Mouse (Mus musculus): ENCODE measurements around the gene Ndufs8.
"Not testable (repeated sequence)": the region's sequence is repeated elsewhere in the genome, so short reads cannot be mapped to it uniquely, and the experiment has no call there.

The Ndufs8 gene

DNA sequence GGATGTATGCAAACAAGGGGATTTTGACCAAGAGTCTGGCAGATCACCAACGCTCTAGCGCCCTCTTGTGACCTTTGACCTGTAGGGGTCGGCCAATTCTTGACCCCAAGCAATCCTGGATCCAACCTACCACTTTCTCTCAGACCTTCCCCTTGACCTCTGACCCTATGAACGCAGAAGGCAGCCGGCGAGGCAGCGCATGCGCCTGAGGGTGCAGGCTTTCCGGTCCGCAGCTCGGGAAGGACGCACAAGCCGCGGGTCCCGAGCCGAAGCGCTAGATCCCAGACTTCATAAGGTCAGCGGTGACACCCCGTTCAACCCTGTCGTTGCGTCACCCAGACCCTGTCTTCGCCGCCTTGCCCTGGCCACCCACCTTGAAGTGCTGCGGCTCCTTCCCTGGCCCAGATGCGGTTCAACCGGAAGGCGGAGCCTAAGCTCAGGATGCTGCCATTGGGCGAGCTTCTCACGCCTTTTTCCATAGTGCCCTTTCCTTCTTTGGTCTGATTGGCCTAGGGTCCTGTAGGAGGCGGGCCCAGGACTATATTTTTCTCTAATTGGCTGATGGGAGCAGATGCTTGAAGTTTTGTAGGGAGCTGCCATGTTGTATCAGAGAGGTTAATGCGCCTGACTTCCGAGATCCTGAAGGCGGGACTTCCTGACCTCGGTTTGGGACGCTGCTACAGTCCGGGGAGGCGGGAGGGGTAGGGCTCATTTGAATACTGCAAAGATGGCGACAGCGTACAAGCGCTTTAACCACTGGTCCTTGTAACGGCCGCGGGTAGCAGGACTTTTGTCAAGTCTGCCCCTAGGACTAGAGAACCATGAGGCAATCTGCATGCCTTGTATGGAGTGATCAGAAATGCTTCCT is at the start of gene Ndufs8:
Gene Ndufs8, minus strand, starts transcription at position 438 of the 868 bp plus-strand sequence.
- DNase-seq (ENCODE audit: extremely low read depth, insufficient read length, low spot score): peak; percentile 93

DNA sequence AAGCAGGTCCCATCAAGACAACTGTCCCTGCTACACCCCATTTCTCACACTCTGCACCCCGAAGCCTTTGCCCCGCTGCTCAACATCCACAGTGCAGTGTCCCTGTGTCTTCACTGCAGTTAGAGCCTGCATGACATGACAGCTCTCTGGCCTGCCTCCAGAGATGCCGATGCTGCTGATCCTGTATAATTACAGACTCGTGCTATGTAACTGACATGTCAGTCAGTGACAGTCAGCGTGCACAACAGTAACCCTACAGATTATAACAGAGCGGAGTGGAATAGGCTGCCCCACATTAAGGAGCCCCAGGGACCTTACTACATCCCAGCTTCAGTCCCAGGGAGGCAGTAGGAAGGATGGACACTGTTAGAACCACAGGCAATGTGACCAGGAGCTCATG is 49.2 kb upstream of the Ndufs8 start:
- not testable (repeated sequence) for DNase-seq (ENCODE audit: extremely low read depth, insufficient read length, low spot score)

DNA sequence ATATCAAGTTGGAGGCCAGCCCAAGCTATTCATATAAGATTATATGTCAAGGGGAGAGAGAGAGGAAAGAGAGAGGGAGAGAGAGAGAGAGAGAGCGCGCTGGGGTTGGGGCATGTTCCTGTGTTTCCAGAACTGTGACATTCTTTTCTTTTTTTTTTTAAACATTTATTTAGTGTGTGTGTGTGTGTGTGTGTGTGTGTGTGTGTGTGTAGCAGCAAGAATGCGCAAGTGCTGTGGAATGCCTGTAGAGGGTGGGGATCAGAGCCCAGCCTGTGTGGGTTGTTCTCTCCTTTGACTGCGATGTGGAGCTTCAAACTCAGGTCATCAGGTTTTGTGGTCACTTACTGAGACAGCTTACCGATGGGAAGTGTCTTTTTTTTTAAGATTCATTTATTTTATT is 47.6 kb upstream of the Ndufs8 start:
- DNase-seq (ENCODE audit: extremely low read depth, insufficient read length, low spot score): no peak

- DNase-seq (ENCODE audit: extremely low read depth, insufficient read length, low spot score): no peak
These were observed 46.5 kb upstream of the Ndufs8 start for GRCm38 (mm10) chr19:3959030-3959429.

DNA sequence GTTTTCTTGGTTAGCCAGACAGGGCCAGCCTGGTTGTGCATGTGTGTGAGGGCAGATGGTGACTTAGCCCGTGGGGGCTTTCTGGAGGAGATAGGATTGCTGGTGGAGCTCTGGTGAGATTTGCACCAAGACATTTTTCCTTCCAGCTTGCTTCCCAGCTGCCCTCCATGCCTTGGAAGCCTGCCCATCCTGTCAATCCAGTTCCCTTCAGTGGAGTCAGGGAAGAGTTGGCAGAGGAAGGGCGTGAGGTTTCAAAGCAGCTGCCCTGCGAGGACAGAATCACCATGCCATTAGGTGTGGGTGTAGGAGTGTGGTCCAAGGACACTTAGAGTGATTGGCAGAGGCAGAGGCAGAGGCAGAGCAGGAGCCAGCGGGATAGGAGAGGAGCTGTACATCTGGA is 45.9 kb upstream of the Ndufs8 start, which contains the start of gene Aldh3b3:
Gene Aldh3b3, plus strand, starts transcription at position 176 of the 400 bp plus-strand sequence.
- no peak for DNase-seq (ENCODE audit: extremely low read depth, insufficient read length, low spot score)

- DNase-seq (ENCODE audit: extremely low read depth, insufficient read length, low spot score): not testable (repeated sequence)
These were observed 44.9 kb upstream of the Ndufs8 start for GRCm38 (mm10) chr19:3957296-3958036.

DNA sequence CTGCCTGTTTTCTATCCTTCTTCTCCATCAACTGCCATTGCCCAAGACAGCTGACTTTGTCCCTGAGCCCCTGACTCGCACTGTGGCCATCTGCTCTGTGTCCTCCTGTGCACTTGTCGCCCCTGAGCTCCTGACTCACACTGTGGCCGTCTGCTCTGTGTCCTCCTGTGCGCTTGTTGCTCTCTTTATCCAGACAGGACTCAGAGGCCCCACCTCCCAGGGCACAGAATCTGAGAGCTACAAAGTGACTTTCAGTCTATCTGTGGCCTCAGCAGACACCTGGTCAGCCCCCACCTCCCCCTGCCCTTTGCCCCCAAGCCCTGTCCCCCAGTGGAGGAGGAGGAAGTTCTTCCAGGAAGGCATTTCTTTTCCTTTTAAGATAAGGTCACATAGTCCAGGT is 43.2 kb upstream of the Ndufs8 start:
- no peak for DNase-seq (ENCODE audit: extremely low read depth, insufficient read length, low spot score)

DNA sequence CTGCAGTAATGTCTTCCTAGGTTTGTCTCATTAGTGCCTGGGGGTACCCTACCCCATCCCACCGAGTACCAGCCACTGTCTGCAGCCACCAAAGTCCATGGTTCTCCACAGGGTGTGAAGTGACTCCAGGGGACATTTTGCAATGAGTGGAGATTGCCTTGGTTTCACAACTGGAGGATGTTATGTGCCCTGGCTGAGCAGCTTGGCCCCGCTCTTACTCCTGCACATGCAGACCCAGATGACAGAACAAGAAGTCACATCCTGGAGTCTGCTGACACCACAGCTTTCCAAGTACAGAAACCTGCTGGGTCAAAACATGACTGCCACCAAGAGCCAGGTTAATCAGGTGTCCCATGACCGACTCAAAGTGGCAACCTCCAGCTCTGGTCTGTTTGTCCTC is 42.5 kb upstream of the Ndufs8 start:
- no peak for DNase-seq (ENCODE audit: extremely low read depth, insufficient read length, low spot score)

- no peak for DNase-seq (ENCODE audit: extremely low read depth, insufficient read length, low spot score)
These were observed 39.5 kb upstream of the Ndufs8 start for GRCm38 (mm10) chr19:3952099-3952498.

- no peak for DNase-seq (ENCODE audit: extremely low read depth, insufficient read length, low spot score)
These were observed 38.9 kb upstream of the Ndufs8 start for GRCm38 (mm10) chr19:3951461-3951860.

DNA sequence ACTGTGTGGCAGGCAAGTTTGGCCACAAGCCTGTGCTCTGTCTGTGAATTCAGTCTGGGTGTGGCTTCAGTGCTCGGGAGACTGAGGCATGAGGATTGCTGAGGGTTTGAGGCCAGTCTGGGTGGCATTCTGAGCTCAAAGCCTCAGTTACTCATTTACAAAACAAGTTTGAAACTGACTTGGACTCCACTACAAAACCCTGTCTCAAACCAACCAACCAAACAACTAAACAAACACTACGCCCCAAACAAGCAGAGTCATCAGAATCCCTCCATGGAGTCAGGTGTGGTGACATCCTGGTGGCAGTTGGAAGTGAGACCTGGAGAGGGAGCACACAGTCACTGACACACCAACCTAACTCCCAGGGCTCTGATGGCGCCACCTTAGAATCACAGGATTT is 37.8 kb upstream of the Ndufs8 start:
- DNase-seq (ENCODE audit: extremely low read depth, insufficient read length, low spot score): no peak

DNA sequence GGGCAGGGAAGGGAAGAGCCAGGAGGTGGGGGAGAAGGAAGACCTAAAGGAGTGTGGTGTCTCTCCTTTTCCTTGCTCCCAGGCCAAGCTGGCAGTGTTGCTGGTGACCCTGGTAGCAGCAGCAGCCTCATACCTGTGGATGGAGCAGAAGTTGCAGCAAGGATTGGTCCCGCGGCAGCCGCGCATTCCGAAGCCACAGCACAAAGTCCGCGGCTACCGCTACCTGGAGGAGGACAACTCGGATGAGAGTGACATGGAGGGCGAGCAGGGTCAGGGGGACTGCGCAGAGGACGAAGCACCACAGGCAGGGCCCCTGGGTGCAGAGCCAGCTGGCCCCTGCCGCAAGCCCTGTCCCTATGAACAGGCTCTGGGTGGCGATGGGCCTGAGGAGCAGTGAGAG is 36.0 kb upstream of the Ndufs8 start:
- DNase-seq (ENCODE audit: extremely low read depth, insufficient read length, low spot score): no peak

GRCm38 (mm10) chr19:3947813-3948212 is 35.2 kb upstream of the Ndufs8 start:
- DNase-seq (ENCODE audit: extremely low read depth, insufficient read length, low spot score): no peak

- DNase-seq (ENCODE audit: extremely low read depth, insufficient read length, low spot score): no peak
These were observed 34.1 kb upstream of the Ndufs8 start for GRCm38 (mm10) chr19:3946715-3947114.

- peak; percentile 36 for DNase-seq (ENCODE audit: extremely low read depth, insufficient read length, low spot score)
These were observed 33.4 kb upstream of the Ndufs8 start for GRCm38 (mm10) chr19:3945872-3946564.

DNA sequence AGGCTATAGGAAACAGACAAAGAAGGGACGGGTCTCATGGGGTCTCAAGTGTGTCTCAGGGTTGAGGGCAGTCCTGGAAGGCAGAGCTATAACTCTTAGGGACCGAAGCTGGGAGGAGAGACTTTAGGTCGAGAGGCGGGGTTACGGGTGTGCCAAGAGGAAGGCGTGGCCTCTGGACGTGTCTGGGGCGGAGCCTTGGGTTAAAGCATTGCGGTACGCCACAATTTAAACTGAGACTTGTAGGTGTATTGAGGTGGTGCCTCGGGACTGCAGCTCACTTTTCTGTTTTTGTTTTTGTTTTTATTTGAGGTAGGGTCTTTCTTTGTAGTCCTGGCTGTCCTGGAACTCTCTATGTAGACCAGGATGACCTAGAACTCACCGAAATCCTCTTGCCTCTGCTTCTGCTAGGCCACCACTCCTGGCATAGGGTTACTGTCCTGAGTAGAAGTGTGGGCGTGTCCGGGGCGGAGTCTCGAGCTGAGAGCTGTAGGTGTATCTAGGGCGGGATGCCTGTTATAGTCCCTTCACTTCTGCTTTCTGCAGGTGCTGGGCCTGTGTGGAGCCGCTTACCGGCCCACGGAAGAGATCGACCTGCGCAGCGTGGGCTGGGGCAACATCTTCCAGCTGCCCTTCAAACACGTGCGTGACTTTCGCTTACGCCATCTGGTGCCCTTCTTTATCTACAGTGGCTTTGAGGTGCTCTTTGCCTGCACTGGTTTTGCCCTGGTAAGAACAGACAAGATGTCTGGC is 30.6 kb upstream of the Ndufs8 start:
- no peak for DNase-seq (ENCODE audit: extremely low read depth, insufficient read length, low spot score)

- no peak for DNase-seq (ENCODE audit: extremely low read depth, insufficient read length, low spot score)
These were observed 29.7 kb upstream of the Ndufs8 start for GRCm38 (mm10) chr19:3942315-3942714.

DNA sequence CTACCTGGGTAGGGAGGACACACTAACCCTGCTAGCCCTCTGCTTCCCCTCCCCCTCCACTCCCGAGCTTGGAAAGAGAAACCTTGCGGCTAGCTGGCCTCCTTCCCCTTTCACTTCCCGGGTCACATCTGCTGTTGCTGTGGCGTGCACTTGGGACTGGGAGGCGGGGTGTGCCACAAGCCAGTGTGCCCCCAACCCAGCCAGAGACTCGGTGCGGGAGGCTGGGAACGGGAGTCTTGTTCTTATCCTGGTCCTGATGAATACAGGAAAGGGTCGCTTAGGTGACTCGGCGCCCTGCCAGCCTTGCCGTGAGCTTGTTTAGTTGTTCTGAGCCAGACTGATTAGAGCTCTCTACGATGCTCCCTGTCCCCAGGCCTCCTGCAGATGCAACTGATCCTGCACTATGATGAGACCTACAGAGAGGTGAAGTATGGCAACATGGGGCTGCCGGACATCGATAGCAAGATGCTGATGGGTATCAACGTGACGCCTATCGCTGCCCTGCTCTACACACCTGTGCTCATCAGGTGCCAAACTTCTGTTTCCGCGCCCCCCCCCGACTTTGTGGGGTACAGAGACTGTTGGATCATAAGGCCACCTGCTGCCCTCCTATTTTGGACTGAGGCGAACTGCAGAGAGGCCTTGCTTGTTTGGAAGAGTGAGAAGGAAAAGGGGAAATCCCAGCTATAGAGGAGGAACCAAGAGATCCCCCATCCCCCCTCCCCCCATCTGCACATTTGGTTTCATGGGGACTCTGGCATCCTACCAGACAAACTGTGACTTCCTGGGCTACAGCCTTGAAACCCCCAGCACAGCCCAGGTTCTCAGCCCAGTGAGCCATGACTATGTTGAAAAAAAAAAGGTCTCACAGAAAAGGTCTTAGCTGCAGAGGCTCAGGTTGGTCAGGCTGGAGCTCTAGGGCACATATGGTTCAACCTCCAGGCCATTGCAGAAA is 23.6 kb upstream of the Ndufs8 start:
- no peak for DNase-seq (ENCODE audit: extremely low read depth, insufficient read length, low spot score)

Measured in 3134 (cell line).